Mouse (Mus musculus): ENCODE results near the gene Dlg4. TPM values are rescaled to one million over a fixed set of nuclear protein-coding genes. Genes with fewer than 3 reads are reported as not detected.
A peak's percentile ranks its signal among the peaks of the same experiment; 100 is the strongest.
"Not testable (repeated sequence)": the region's sequence is repeated elsewhere in the genome, so short reads cannot be mapped to it uniquely, and the experiment has no call there.

Gene Dlg4
- polyA plus RNA-seq, 1 experiment from 2014 or later, result 9.3 TPM

GRCm38 (mm10) chr11:70015677-70016076 lies 1.1 kb upstream of the Dlg4 start:
- no peak overlapping the region for H3K27ac ChIP-seq (ENCODE audit: low read length)

DNA sequence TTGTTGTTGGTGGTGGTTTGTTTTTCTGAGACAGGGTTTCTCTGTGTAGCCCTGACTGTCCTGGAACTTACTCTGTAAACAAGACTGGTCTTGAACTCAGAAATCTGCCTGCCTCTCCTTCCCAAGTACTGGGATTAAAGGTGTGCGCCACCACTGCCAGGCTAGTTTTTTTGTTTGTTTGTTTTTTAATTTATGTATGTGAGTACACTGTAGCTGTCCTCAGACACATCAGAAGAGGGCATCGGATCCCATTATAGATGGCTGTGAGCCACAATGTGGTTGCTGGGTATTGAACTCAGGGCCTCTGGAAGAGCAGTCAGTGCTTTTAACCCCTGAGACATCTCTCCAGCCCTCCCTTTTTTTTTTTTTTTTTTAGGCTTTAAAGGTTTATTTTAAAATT lies 565 bp upstream of the Dlg4 start:
- H3K9ac ChIP-seq (replicated peaks; ENCODE audit: low read length); H3K27ac ChIP-seq (ENCODE audit: low read length); H3K9me3 ChIP-seq (ENCODE audit: low read length); ATAC-seq (ENCODE audit: low FRiP score, low TSS enrichment); H3K27me3 ChIP-seq (ENCODE audit: insufficient read depth, low read length); H3K4me2 ChIP-seq (replicated peaks; ENCODE audit: low read depth, low read length); H3K4me3 ChIP-seq (ENCODE audit: low read length): not testable (repeated sequence)
- peaks cover 24% of the 10 kb centered on the region for H3K36me3 ChIP-seq (ENCODE audit: insufficient read depth, low read length)
- peaks cover 53% of the 10 kb centered on the region for H3K4me1 ChIP-seq (ENCODE audit: insufficient read depth, low read length)
- 85% methylated on average over 2 of the region's 2 CpGs for WGBS

More at GRCm38 (mm10) chr11:70015677-70016076, 1.1 kb upstream of the Dlg4 start:
- no peaks in the 10 kb centered on the region for H3K9me3 ChIP-seq (ENCODE audit: low read length)
- H3K27me3 ChIP-seq (ENCODE audit: insufficient read depth, low read length), result no peaks in the 10 kb centered on the region
- peaks cover 29% of the 10 kb centered on the region for H3K36me3 ChIP-seq (ENCODE audit: insufficient read depth, low read length)
- WGBS, result 66% methylated on average over 6 of the region's 6 CpGs
- H3K9ac ChIP-seq (replicated peaks; ENCODE audit: low read length), result no peak overlapping the region
- no peak for ATAC-seq (ENCODE audit: low FRiP score, low TSS enrichment)
- peak overlapping the region; percentile 72; the same call in 1 of the 2 replicates for H3K4me3 ChIP-seq (ENCODE audit: low read length)
- H3K4me1 ChIP-seq (ENCODE audit: insufficient read depth, low read length), result peaks cover 53% of the 10 kb centered on the region
- peak overlapping the region; percentile 90 for H3K4me2 ChIP-seq (replicated peaks; ENCODE audit: low read depth, low read length)

- H3K4me2 ChIP-seq (replicated peaks; ENCODE audit: low read depth, low read length), result peak overlapping the region; percentile 94
- peaks cover 14% of the 10 kb centered on the region for H3K36me3 ChIP-seq (ENCODE audit: insufficient read depth, low read length)
- peaks cover 53% of the 10 kb centered on the region for H3K4me1 ChIP-seq (ENCODE audit: insufficient read depth, low read length)
- no peak for ATAC-seq (ENCODE audit: low FRiP score, low TSS enrichment)
- H3K9me3 ChIP-seq (ENCODE audit: low read length), result no peaks in the 10 kb centered on the region
- no peak overlapping the region; the same call in 1 of the 2 replicates for H3K4me3 ChIP-seq (ENCODE audit: low read length)
- peak overlapping the region; percentile 78; the same call in 1 of the 2 replicates for H3K27ac ChIP-seq (ENCODE audit: low read length)
- no peaks in the 10 kb centered on the region for H3K27me3 ChIP-seq (ENCODE audit: insufficient read depth, low read length)
- H3K9ac ChIP-seq (replicated peaks; ENCODE audit: low read length), result peak overlapping the region; percentile 85
- WGBS, result 44% methylated on average over 7 of the region's 7 CpGs
Measured at GRCm38 (mm10) chr11:70017199-70017767, 541 bp downstream of the Dlg4 start.

GRCm38 (mm10) chr11:70018131-70018990 lies 1.6 kb downstream of the Dlg4 start:
- H3K4me3 ChIP-seq (ENCODE audit: low read length), result peak overlapping the region; percentile 74
- no peaks in the 10 kb centered on the region for H3K9me3 ChIP-seq (ENCODE audit: low read length)
- WGBS, result under 1% methylated on average over 22 of the region's 25 CpGs
- H3K4me1 ChIP-seq (ENCODE audit: insufficient read depth, low read length), result peaks cover 56% of the 10 kb centered on the region
- ATAC-seq (ENCODE audit: low FRiP score, low TSS enrichment), result no peak
- H3K36me3 ChIP-seq (ENCODE audit: insufficient read depth, low read length), result peaks cover 3% of the 10 kb centered on the region; the same call in 1 of the 2 replicates
- H3K4me2 ChIP-seq (replicated peaks; ENCODE audit: low read depth, low read length), result peak overlapping the region; percentile 94
- no peaks in the 10 kb centered on the region for H3K27me3 ChIP-seq (ENCODE audit: insufficient read depth, low read length)
- H3K27ac ChIP-seq (ENCODE audit: low read length), result peak overlapping the region; percentile 88
- peak overlapping the region; percentile 85 for H3K9ac ChIP-seq (replicated peaks; ENCODE audit: low read length)

- H3K9me3 ChIP-seq (ENCODE audit: low read length), result no peaks in the 10 kb centered on the region
- peak overlapping the region; percentile 85 for H3K9ac ChIP-seq (replicated peaks; ENCODE audit: low read length)
- no peaks in the 10 kb centered on the region for H3K27me3 ChIP-seq (ENCODE audit: insufficient read depth, low read length)
- H3K27ac ChIP-seq (ENCODE audit: low read length), result peak overlapping the region; percentile 88
- peak overlapping the region; percentile 94 for H3K4me2 ChIP-seq (replicated peaks; ENCODE audit: low read depth, low read length)
- no peak for ATAC-seq (ENCODE audit: low FRiP score, low TSS enrichment)
- H3K36me3 ChIP-seq (ENCODE audit: insufficient read depth, low read length), result no peaks in the 10 kb centered on the region
- H3K4me1 ChIP-seq (ENCODE audit: insufficient read depth, low read length), result peaks cover 58% of the 10 kb centered on the region
- 0% methylated on average over 1 of the region's 2 CpGs for WGBS
- H3K4me3 ChIP-seq (ENCODE audit: low read length), result peak overlapping the region; percentile 74
Measured at GRCm38 (mm10) chr11:70019495-70020021, 2.8 kb downstream of the Dlg4 start.

DNA sequence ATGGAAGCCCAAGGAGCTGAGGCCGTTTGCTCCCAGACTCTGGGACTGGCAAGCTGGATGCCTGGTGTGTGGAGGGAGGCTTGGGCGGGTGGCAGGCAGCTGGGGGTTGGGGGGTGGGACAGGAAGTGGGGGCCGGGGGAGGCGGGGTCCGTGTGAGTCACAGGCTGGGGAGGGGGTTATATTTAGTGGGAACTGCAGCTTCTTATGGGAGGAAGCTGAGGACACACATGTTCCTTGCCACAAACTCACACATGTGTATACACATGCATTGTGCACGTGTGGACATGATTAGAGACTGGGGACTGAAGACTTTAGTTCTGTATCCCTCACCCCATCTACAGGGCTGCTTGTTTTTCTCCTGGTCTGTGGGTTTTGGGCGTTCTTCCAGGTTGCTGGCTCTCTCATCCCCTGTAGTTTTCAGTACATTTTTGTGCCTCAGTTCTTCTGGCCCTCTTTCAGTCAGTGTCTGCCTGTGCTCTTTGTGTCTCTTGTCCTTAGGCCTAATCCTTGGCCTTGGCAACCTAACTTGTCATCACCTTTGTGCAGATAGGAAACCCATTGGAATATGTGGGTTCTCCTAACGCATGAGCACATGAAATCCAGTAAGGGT lies 3.4 kb downstream of the Dlg4 start:
- peaks cover 53% of the 10 kb centered on the region for H3K4me1 ChIP-seq (ENCODE audit: insufficient read depth, low read length)
- H3K9ac ChIP-seq (replicated peaks; ENCODE audit: low read length), result peak overlapping the region; percentile 85

DNA sequence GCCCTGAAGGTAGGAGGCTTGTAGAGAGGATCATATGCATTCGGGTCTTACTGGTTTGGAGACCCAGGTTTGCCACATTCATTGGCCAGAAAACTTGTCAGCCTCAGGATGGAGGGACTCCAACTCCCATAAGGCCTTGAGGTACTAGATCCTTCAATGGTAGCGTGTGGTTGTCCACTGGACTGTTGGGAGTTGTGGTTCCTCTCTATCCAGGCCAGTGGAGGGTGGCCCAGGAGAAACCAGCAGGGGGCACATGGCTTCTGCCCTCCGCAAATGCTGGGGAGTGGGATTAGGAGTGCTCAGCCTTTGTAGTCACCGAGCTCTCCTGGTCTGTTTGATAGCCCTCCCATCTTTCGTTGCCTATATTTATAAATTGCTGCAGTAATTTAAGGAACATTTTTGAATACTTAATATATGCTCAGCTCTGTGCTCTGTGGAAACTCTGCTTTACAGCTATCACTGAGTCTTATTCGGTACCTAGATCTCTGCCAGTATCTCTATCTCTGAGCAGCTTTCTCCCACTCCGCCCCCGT lies 4.1 kb downstream of the Dlg4 start:
- H3K4me3 ChIP-seq (ENCODE audit: low read length), result peak overlapping the region; percentile 74
- no peaks in the 10 kb centered on the region for H3K27me3 ChIP-seq (ENCODE audit: insufficient read depth, low read length)
- H3K9me3 ChIP-seq (ENCODE audit: low read length), result no peaks in the 10 kb centered on the region
- H3K9ac ChIP-seq (replicated peaks; ENCODE audit: low read length), result peak overlapping the region; percentile 27; the same call in 1 of the 2 replicates
- WGBS, result under 1% methylated on average over 8 of the region's 8 CpGs
- ATAC-seq (ENCODE audit: low FRiP score, low TSS enrichment), result peak; percentile 89
- peaks cover 52% of the 10 kb centered on the region for H3K4me1 ChIP-seq (ENCODE audit: insufficient read depth, low read length)
- no peaks in the 10 kb centered on the region for H3K36me3 ChIP-seq (ENCODE audit: insufficient read depth, low read length)
- peak overlapping the region; percentile 94 for H3K4me2 ChIP-seq (replicated peaks; ENCODE audit: low read depth, low read length)
- peak overlapping the region; percentile 88 for H3K27ac ChIP-seq (ENCODE audit: low read length)

More for the DNA sequence above, 3.4 kb downstream of the Dlg4 start:
- Histone ChIP-seq H3K9me3 (ENCODE audit: low read length) (no peaks in the 10 kb centered on the region), H3K4me3 (ENCODE audit: low read length) (peak overlapping the region; percentile 74), H3K27ac (ENCODE audit: low read length) (peak overlapping the region; percentile 88), H3K4me2 (replicated peaks; ENCODE audit: low read depth, low read length) (peak overlapping the region; percentile 94), H3K27me3 (ENCODE audit: insufficient read depth, low read length) (no peaks in the 10 kb centered on the region), H3K36me3 (ENCODE audit: insufficient read depth, low read length) (no peaks in the 10 kb centered on the region)
- ATAC-seq (ENCODE audit: low FRiP score, low TSS enrichment), result no peak
- WGBS, result 21% methylated on average over 8 of the region's 8 CpGs

DNA sequence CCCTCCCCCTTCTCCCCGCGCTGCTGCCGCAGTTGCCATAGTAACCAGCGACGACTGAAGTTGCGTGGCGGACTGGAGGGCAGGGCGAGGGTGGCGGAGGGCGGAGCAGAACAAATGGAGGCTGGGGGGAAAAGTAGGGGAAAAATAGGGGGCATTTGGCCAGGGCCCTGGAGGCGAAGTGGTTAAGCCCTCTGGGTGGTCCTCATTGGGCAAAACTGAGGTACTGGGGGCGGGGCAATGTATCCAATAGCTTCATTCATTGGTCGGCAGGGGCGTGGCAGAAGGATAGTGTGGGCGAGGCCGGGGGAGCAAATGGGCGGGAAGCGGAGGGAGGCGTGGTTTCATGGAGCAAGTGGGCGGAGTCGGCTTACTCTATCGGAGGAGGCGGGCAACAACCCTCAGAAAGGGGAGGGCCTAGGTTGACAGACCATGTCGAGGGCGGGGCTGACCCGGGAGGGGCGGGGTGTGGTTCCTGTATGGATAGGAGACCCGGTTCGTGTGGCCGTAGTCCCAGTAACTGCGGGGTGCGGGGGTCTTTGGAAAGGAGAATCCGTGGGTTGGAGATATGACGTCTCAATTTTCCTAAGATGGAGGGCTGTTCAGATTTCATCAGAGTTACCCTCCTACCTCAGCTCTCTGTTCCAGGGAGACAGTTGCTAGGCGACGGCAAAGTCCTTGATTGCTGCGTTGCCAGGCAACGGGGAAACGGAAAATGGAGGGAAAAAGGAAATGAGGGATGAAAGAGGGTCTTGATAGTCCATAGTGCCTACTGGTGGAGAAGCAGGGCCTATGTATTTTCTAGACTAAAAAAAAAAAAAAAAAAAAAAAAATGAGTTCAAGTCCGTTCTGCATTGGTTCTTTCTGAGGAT lies 4.8 kb downstream of the Dlg4 start:
- 2% methylated on average over 40 of the region's 40 CpGs for WGBS
- peak overlapping the region; percentile 74 for H3K4me3 ChIP-seq (ENCODE audit: low read length)
- peak; percentile 67 for ATAC-seq (ENCODE audit: low FRiP score, low TSS enrichment)
- peak overlapping the region; percentile 78 for H3K27ac ChIP-seq (ENCODE audit: low read length)
- H3K36me3 ChIP-seq (ENCODE audit: insufficient read depth, low read length), result no peaks in the 10 kb centered on the region
- H3K4me2 ChIP-seq (replicated peaks; ENCODE audit: low read depth, low read length), result peak overlapping the region; percentile 94
- H3K4me1 ChIP-seq (ENCODE audit: insufficient read depth, low read length), result peaks cover 59% of the 10 kb centered on the region
- no peaks in the 10 kb centered on the region for H3K27me3 ChIP-seq (ENCODE audit: insufficient read depth, low read length)
- H3K9me3 ChIP-seq (ENCODE audit: low read length), result no peaks in the 10 kb centered on the region
- peak overlapping the region; percentile 27; the same call in 1 of the 2 replicates for H3K9ac ChIP-seq (replicated peaks; ENCODE audit: low read length)

Measured in kidney, embryonic 16.5 days (tissue).